Mouse (Mus musculus) liver, embryonic 14.5 days (tissue): ENCODE results near the gene Ahsg.

Experiments
- CTCF ChIP-seq: IDR thresholded peaks from 2 replicates; pipeline ENCODE4 v1.5.1; 2016; ENCODE audit warnings: antibody characterized with exemption, low read depth, control low read depth
- EP300 ChIP-seq: IDR thresholded peaks from 2 replicates; pipeline ENCODE4 v1.6.1; 2016; ENCODE audit warnings: antibody characterized with exemption, low read depth

DNA sequence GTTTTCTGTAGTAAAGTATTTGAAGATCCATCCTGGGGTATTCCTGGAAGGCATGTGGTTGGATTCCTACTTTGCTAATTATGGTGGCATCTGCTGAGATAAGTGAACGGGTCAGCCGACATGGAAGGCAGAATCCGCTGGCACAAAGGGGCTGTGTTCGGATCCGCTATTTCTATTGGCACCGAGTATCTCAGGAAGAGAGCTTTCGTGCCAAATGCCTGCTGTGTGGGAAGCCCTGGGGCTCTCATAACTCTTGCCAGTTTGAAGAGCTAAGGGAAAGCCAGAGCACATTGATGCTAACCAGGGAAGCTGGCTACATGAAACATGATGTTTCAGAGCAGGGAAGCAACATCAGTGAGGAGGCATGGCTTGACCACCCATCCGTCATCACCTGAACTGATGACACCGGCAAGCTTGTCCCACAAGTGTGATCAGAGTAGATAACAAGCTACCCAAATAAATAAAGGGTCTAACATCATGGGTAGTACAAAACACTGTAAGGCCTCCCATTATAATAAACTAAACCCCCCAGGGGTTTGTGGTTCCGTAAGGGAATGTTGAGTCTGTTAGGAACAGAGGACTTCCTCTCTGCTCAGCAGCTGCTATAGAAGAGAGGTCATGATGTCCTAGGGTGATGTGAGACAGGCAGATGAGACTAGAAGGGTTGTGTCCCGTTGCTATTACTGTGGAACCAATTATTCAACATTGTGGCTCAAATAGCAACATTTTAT, 13.3 kb upstream of the Ahsg start:
- TF ChIP-seq CTCF: no peak
- no peak for TF ChIP-seq EP300
